Mouse (Mus musculus) stomach, embryonic 14.5 days (tissue): ENCODE measurements around the gene Prrc2c. TPM values are rescaled to one million over a fixed set of nuclear protein-coding genes. Genes with fewer than 3 reads are reported as not detected.

ENCODE experiments used
- ATAC-seq: fragments of 200-750 bp; cut with Nextera tagmentation; 2 replicates; pipeline ENCODE4 v1.8.0; 2017; ENCODE audit warnings: low read depth, moderate TSS enrichment; ENCODE audit not compliant: insufficient number of reproducible peaks, insufficient read depth, low FRiP score
- H3K27ac ChIP-seq: fragments of 300-500 bp; sonication (generic); 2 replicates; pipeline ENCODE4 v1.5.1; 2014; ENCODE audit warnings: mild to moderate bottlenecking, low read length, moderate library complexity, mixed read lengths
- H3K27me3 ChIP-seq: fragments of 300-500 bp; sonication (generic); 2 replicates; pipeline ENCODE4 v1.6.1; 2014; ENCODE audit warnings: low read length, control low read depth, mixed read lengths; ENCODE audit not compliant: control insufficient read depth, insufficient read depth
- H3K36me3 ChIP-seq: fragments of 300-500 bp; sonication (generic); 2 replicates; pipeline ENCODE4 v1.6.1; 2014; ENCODE audit warnings: mild to moderate bottlenecking, control low read depth, low read length, moderate library complexity, mixed read lengths; ENCODE audit not compliant: control insufficient read depth, insufficient read depth
- H3K4me1 ChIP-seq: fragments of 300-500 bp; sonication (generic); 2 replicates; pipeline ENCODE4 v1.6.1; 2014; ENCODE audit warnings: low read length, control low read depth, mixed read lengths; ENCODE audit not compliant: control insufficient read depth, insufficient read depth
- H3K4me2 ChIP-seq: fragments of 300-500 bp; sonication (generic); replicated peaks from 2 replicates; pipeline ENCODE4 v1.6.1; 2014; ENCODE audit warnings: low read depth, low read length, control low read depth
- H3K4me3 ChIP-seq: fragments of 300-500 bp; sonication (generic); 2 replicates; pipeline ENCODE4 v1.5.1; 2014; ENCODE audit warnings: low read depth, low read length, control low read depth
- H3K9ac ChIP-seq: fragments of 300-500 bp; sonication (generic); replicated peaks from 2 replicates; pipeline ENCODE4 v1.6.1; 2014; ENCODE audit warnings: low read depth, mild to moderate bottlenecking, control low read depth, low read length, moderate library complexity, mixed read lengths
- H3K9me3 ChIP-seq: fragments of 300-500 bp; sonication (generic); 2 replicates; pipeline ENCODE4 v1.6.1; 2016; ENCODE audit warnings: low read depth, low read length, control low read depth; ENCODE audit not compliant: control insufficient read depth
- WGBS: fragments of 180-500 bp; shearing (Covaris S2); extraction: QIAGEN DNeasy Blood & Tissue Kit; methylation state at CpG from one replicate; pipeline ENCODE4 v1.1.7; 2014; 5-methylcytosine and 5-hydroxymethylcytosine counted together
- polyA plus RNA-seq: library from polyadenylated mRNA; unstranded; fragments of >200 nt; fragmentation: Nextera tagmentation; extraction: Ambion mirVana; gene quantifications from 2 replicates; pipeline ENCODE4 v1.2.1, GENCODE M21; 2014

The Prrc2c gene
- polyA plus RNA-seq, 1 experiment from 2014 or later, result 211 TPM

GRCm38 (mm10) chr1:162727981-162728380 is 12.4 kb downstream of the Prrc2c start:
- H3K4me1 ChIP-seq, result no peaks in the 10 kb centered on the region
- H3K36me3 ChIP-seq, result peaks cover 6% of the 10 kb centered on the region; the same call in 1 of the 2 replicates
- H3K9ac ChIP-seq, result no peak overlapping the region
- no peak for ATAC-seq
- H3K4me2 ChIP-seq, result no peak overlapping the region
- no peak overlapping the region for H3K27ac ChIP-seq
- 80% methylated on average over 6 of the region's 6 CpGs for WGBS
- H3K4me3 ChIP-seq, result no peak overlapping the region
- H3K27me3 ChIP-seq, result no peaks in the 10 kb centered on the region
- no peaks in the 10 kb centered on the region for H3K9me3 ChIP-seq

- Histone ChIP-seq H3K27ac (no peak overlapping the region), H3K4me1 (no peaks in the 10 kb centered on the region), H3K27me3 (no peaks in the 10 kb centered on the region), H3K9me3 (no peaks in the 10 kb centered on the region), H3K9ac (no peak overlapping the region), H3K4me2 (no peak overlapping the region), H3K4me3 (no peak overlapping the region), H3K36me3 (peaks cover 36% of the 10 kb centered on the region)
- ATAC-seq, result no peak
Observed at GRCm38 (mm10) chr1:162723610-162724009, 16.7 kb downstream of the Prrc2c start.

GRCm38 (mm10) chr1:162720645-162721044 is 19.7 kb downstream of the Prrc2c start:
- H3K36me3 ChIP-seq, result peaks cover 59% of the 10 kb centered on the region
- no peaks in the 10 kb centered on the region for H3K4me1 ChIP-seq
- WGBS, result 89% methylated on average over 2 of the region's 2 CpGs
- H3K4me2 ChIP-seq, result no peak overlapping the region
- no peak overlapping the region for H3K9ac ChIP-seq
- H3K27me3 ChIP-seq, result no peaks in the 10 kb centered on the region
- no peaks in the 10 kb centered on the region for H3K9me3 ChIP-seq
- no peak overlapping the region for H3K27ac ChIP-seq
- no peak overlapping the region for H3K4me3 ChIP-seq
- no peak for ATAC-seq

GRCm38 (mm10) chr1:162700389-162701066 is 39.8 kb downstream of the Prrc2c start:
- Histone ChIP-seq H3K9ac (no peak overlapping the region), H3K27ac (no peak overlapping the region), H3K4me2 (no peak overlapping the region), H3K36me3 (peaks cover 74% of the 10 kb centered on the region), H3K27me3 (no peaks in the 10 kb centered on the region), H3K9me3 (no peaks in the 10 kb centered on the region), H3K4me3 (no peak overlapping the region), H3K4me1 (no peaks in the 10 kb centered on the region)
- 73% methylated on average over 8 of the region's 8 CpGs for WGBS
- no peak for ATAC-seq

- Histone ChIP-seq H3K9me3 (no peaks in the 10 kb centered on the region), H3K4me1 (no peaks in the 10 kb centered on the region)
- 95% methylated on average over 6 of the region's 6 CpGs for WGBS
Observed at GRCm38 (mm10) chr1:162697866-162698265, 42.5 kb downstream of the Prrc2c start.

GRCm38 (mm10) chr1:162693721-162694120 is 46.6 kb downstream of the Prrc2c start:
- no peak overlapping the region for H3K4me3 ChIP-seq
- no peaks in the 10 kb centered on the region for H3K27me3 ChIP-seq
- H3K27ac ChIP-seq, result no peak overlapping the region
- H3K4me2 ChIP-seq, result no peak overlapping the region
- H3K4me1 ChIP-seq, result no peaks in the 10 kb centered on the region
- peaks cover 77% of the 10 kb centered on the region for H3K36me3 ChIP-seq
- WGBS, result 85% methylated on average over 2 of the region's 2 CpGs
- H3K9me3 ChIP-seq, result no peaks in the 10 kb centered on the region
- no peak for ATAC-seq
- no peak overlapping the region for H3K9ac ChIP-seq

More at GRCm38 (mm10) chr1:162697866-162698265, 42.5 kb downstream of the Prrc2c start:
- H3K27ac ChIP-seq, result no peak overlapping the region
- H3K27me3 ChIP-seq, result no peaks in the 10 kb centered on the region
- H3K9ac ChIP-seq, result no peak overlapping the region
- no peak overlapping the region for H3K4me3 ChIP-seq
- no peak overlapping the region for H3K4me2 ChIP-seq
- H3K36me3 ChIP-seq, result peaks cover 79% of the 10 kb centered on the region
- ATAC-seq, result no peak

- Histone ChIP-seq H3K9me3 (no peaks in the 10 kb centered on the region), H3K36me3 (peaks cover 3% of the 10 kb centered on the region), H3K27ac (no peak overlapping the region), H3K4me1 (no peaks in the 10 kb centered on the region), H3K4me2 (peak overlapping the region; percentile 36), H3K27me3 (no peaks in the 10 kb centered on the region), H3K4me3 (peak overlapping the region; percentile 14), H3K9ac (no peak overlapping the region)
- 2% methylated on average over 11 of the region's 11 CpGs for WGBS
- ATAC-seq, result peak; percentile 83
Observed at GRCm38 (mm10) chr1:162665486-162666174, 74.7 kb downstream of the Prrc2c start.

- 10% methylated on average over 10 of the region's 10 CpGs for WGBS
- Histone ChIP-seq H3K9me3 (no peaks in the 10 kb centered on the region), H3K36me3 (no peaks in the 10 kb centered on the region), H3K4me3 (peak overlapping the region; percentile 14; the same call in 1 of the 2 replicates), H3K27ac (no peak overlapping the region), H3K4me2 (peak overlapping the region; percentile 36; the same call in 1 of the 2 replicates), H3K27me3 (no peaks in the 10 kb centered on the region), H3K9ac (no peak overlapping the region), H3K4me1 (no peaks in the 10 kb centered on the region)
- peak; percentile 93 for ATAC-seq
Observed at GRCm38 (mm10) chr1:162664826-162665475, 75.4 kb downstream of the Prrc2c start.
